Comparison of ENCODE assay signal across 8 mouse cellular contexts in genomic region chr2:150786251-150787180, GRCm38 (mm10). TPM values are rescaled to one million over a fixed set of nuclear protein-coding genes. Genes with fewer than 3 reads are reported as not detected.
DNase-seq lines count a peak whose midpoint lies in the region; ATAC-seq lines count a peak whose summit lies in the region.

TSS of gene Pygb (plus strand) at chr2:150786735.

- peak within 1 kb of the TSS; percentile 64 for H3K9ac ChIP-seq in hindbrain, embryonic 16.5 days (ENCODE audit: low read depth, low read length)

- H3K36me3 ChIP-seq in hindbrain, embryonic 16.5 days (ENCODE audit: control insufficient read depth, insufficient read depth, low read length): no peaks in the 10 kb centered on the region

- H3K4me3 ChIP-seq in hindbrain, embryonic 16.5 days (ENCODE audit: low read length): peak within 1 kb of the TSS; percentile 55

- H3K9me3 ChIP-seq in hindbrain, embryonic 16.5 days (ENCODE audit: control insufficient read depth, low read length): no peaks in the 10 kb centered on the region

- H3K27me3 ChIP-seq in hindbrain, embryonic 16.5 days (replicated peaks; ENCODE audit: control insufficient read depth, insufficient read depth, low read length): no peaks in the 10 kb centered on the region; the same call in 1 of the 2 replicates

- H3K4me2 ChIP-seq in hindbrain, embryonic 16.5 days (ENCODE audit: low read length): peak within 1 kb of the TSS; percentile 73

- peak; percentile 94 for DNase-seq in ZHBTc4 (ENCODE audit: low read depth, low spot score)
- DNase-seq in cerebellum, postnatal 4 days (ENCODE audit: low spot score in 2 of 2): peak; percentile 60 to 76
- peak; percentile 79 for DNase-seq in gastrocnemius, adult 18-20 months (ENCODE audit: low spot score)
- peak; percentile 79 to 89 for DNase-seq in left cerebral cortex, adult 18-20 months (ENCODE audit: low spot score in 2 of 2)
- peak; percentile 87 for DNase-seq in right cerebral cortex, postnatal 14 days
- DNase-seq in urinary bladder, postnatal 36 days (ENCODE audit: low spot score in 2 of 2): peak; percentile 79 to 82

- ATAC-seq in hindbrain, embryonic 16.5 days: peak; percentile 97
- peak; percentile 87 for ATAC-seq in megakaryocyte, adult 5-6 weeks (ENCODE audit: poor library complexity, severe bottlenecking)

- 2% methylated on average over 56 of the region's 58 CpGs for WGBS in hindbrain, embryonic 16.5 days

- H3K27ac ChIP-seq in hindbrain, embryonic 16.5 days (ENCODE audit: low read depth, low read length): peak within 1 kb of the TSS; percentile 68

- H3K4me1 ChIP-seq in hindbrain, embryonic 16.5 days (ENCODE audit: control insufficient read depth, insufficient read depth, low read depth, low read length): peaks cover 19% of the 10 kb centered on the region

RNA-seq across cellular contexts. Expression of gene Pygb, which starts in this region (rescaled TPM):
- total RNA-seq in gastrocnemius, adult 18-20 months (2021): 1 to 10 TPM; 4.5 to 5.5 TPM
- 176 and 179 TPM in 2 replicates for polyA plus RNA-seq in hindbrain, embryonic 16.5 days (2015; fragmentation: Nextera tagmentation; extraction: Ambion mirVana)
- 100 to 1,000 TPM; 129 to 146 TPM for total RNA-seq in left cerebral cortex, adult 18-20 months (2021)
- total RNA-seq in megakaryocyte, adult 5-6 weeks (2015): 8.3 and 8.5 TPM in 2 replicates
- total RNA-seq in megakaryocyte, adult 5-6 weeks (2017): 26.0 and 35.4 TPM in 2 replicates

Comparison
In these comparisons a context has a peak if more than half of its experiments do, and no peak if none do; other contexts are left out.
1. Peak in every context shown above with its lines: DNase-seq, ATAC-seq, H3K4me3 ChIP-seq and H3K27ac ChIP-seq.